Mouse (Mus musculus): ENCODE data around the gene Gm7544.

GRCm38 (mm10) chr1:82972046-82972445, 16.2 kb upstream of the Gm7544 start:
- TF ChIP-seq E2F4 (IDR thresholded peaks at IDR 0.05; ENCODE audit: borderline replicate concordance, low read depth, low read length) (no peak), ZMIZ1 (IDR thresholded peaks at IDR 0.05; ENCODE audit: low read depth, low read length) (no peak), ZKSCAN1 (IDR thresholded peaks at IDR 0.05; ENCODE audit: low read depth, low read length) (no peak)

All from MEL (cell line).